9 mouse cellular contexts compared by ENCODE assay signal in the genomic region with DNA sequence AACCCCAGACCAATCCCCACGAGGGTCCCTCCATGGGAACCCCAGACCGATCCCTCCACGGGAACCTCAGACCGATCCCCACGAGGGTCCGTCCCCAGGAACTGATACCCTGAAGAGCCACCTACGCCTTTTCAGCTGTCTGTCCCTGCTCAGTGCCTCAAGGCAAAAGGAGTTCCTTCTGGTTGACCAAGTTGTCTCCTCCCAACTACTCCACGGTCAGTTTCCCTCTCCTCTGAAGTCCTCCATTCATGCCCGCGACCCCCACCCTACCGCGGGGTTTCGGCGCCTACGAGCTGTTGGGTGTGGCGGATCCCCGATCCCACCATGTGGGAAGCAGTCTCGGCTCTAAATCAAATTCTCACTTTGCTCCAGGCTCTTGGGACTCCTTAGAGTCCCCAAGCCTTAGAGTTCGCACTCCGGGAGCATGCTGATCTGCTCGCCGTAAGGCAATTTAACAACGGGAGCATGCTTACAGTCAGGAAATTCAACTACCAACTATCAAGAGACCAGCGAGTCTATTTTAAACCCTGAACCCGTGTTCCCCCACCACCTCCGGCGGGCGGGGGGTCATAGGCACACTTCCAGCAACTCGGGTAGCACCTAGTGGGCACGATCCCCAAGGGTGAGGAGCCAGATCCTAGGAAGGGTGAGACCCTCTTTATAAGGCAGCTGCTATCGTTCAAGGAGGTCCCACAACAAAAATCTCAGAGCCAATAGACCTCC. TPM values are rescaled to one million over a fixed set of nuclear protein-coding genes. Genes with fewer than 3 reads are reported as not detected.
A peak's percentile ranks its signal among the peaks of the same experiment; 100 is the strongest.
DNase-seq lines count a peak whose midpoint lies in the region; ATAC-seq and TF ChIP-seq lines count a peak whose summit lies in the region.
"Had no signal": no experiment of that assay in that cellular context is flagged by ENCODE, and none has a peak within 500 bp of the region (broad histone marks: within the 10 kb centered on the region; RNA-seq: fewer than 3 reads in every experiment).

No protein-coding gene starts in this region.

- peak overlapping the region; percentile 65 for H3K9ac ChIP-seq in limb, embryonic 12.5 days (replicated peaks)

- peak overlapping the region; percentile 39 for H3K4me3 ChIP-seq in lung, adult 2 months (replicated peaks; ENCODE audit: extremely low read depth, low read depth, low read length)
- peak overlapping the region; percentile 53 for H3K4me3 ChIP-seq in limb, embryonic 12.5 days (replicated peaks)

- no peaks in the 10 kb centered on the region for H3K36me3 ChIP-seq in limb, embryonic 12.5 days

- ATAC-seq in limb, embryonic 12.5 days (ENCODE audit: insufficient number of reproducible peaks, insufficient read depth, low FRiP score, low TSS enrichment, low read depth): no peak

- no peak for DNase-seq in lung, adult 2 months
- DNase-seq in lung, postnatal 10 days: no peak
- peak; percentile 38 to 49 for DNase-seq in gastrocnemius, adult 8-10 months (ENCODE audit: low spot score in 2 of 2)
- DNase-seq in skeletal muscle tissue, adult 2 months (ENCODE audit: low read depth, low spot score): peak; percentile 19
- no peak for DNase-seq in right cerebral cortex, adult 2 months (ENCODE audit: low spot score in 2 of 2)
- DNase-seq in ovary, adult 18-20 months (ENCODE audit: low spot score): no peak
- no peak for DNase-seq in spleen, postnatal 14 days (ENCODE audit: low spot score in 2 of 2)

- H3K27ac ChIP-seq in limb, embryonic 12.5 days: peak overlapping the region; percentile 76

- no peaks in the 10 kb centered on the region for H3K4me1 ChIP-seq in lung, adult 2 months (ENCODE audit: control insufficient read depth, insufficient read depth, low read length)
- peaks cover 18% of the 10 kb centered on the region for H3K4me1 ChIP-seq in limb, embryonic 12.5 days (replicated peaks)

- TF ChIP-seq POLR2A in lung, adult 2 months (IDR thresholded peaks at IDR 0.05; ENCODE audit: borderline replicate concordance, extremely low read depth, low read depth, low read length): no peak

- WGBS in lung, adult 2 months: 40% methylated on average over 31 of the region's 31 CpGs
- 42% methylated on average over 31 of the region's 31 CpGs for WGBS in limb, embryonic 12.5 days

- H3K27me3 ChIP-seq in limb, embryonic 12.5 days: no peaks in the 10 kb centered on the region

- peaks cover 19% of the 10 kb centered on the region for H3K9me3 ChIP-seq in limb, embryonic 12.5 days

- no peak for TF ChIP-seq CTCF in lung, adult 2 months (IDR thresholded peaks at IDR 0.05; ENCODE audit: insufficient read depth, low read length)

- H3K4me2 ChIP-seq in limb, embryonic 12.5 days: peak overlapping the region; percentile 70

RNA-seq across cellular contexts. Expression of gene Slc38a4, which starts 0.8 kb away (rescaled TPM):
- 5.8 and 6.7 TPM in 2 replicates for polyA plus RNA-seq in lung, adult 2 months (2012; rRNA removed)
- 100 to 1,000 TPM; 122 to 173 (median 146) TPM for total RNA-seq in gastrocnemius, adult 8-10 months (2022)
- polyA plus RNA-seq in limb, embryonic 12.5 days (2016; fragmentation: Nextera tagmentation; extraction: Ambion mirVana): 57.7 and 66.8 TPM in 2 replicates
- total RNA-seq: MEL had no signal

Comparison
In these comparisons a context has a peak if more than half of its experiments do, and no peak if none do; other contexts are left out.
1. DNase-seq: peak in gastrocnemius, adult 8-10 months (2 of 2) and skeletal muscle tissue, adult 2 months (single experiment); none in lung, adult 2 months (single experiment), lung, postnatal 10 days (single experiment), right cerebral cortex, adult 2 months (0 of 2), ovary, adult 18-20 months (single experiment) and spleen, postnatal 14 days (0 of 2).